Mouse (Mus musculus) CD8-positive naive resting alpha-beta T cell, adult 2 months (primary cell): ENCODE results near the gene Mdm2.
"Not testable (repeated sequence)": the region's sequence is repeated elsewhere in the genome, so short reads cannot be mapped to it uniquely, and the experiment has no call there.

Experiments used
- DNase-seq, 2 experiments: peaks; one replicate each; pipeline ENCODE4 v3.0.0; 2022; ENCODE audit warnings: low read depth in 2 of 2, low spot score in 2 of 2

Gene Mdm2

GRCm38 (mm10) chr10:117710604-117711141 is at the start of gene Mdm2:
Mdm2 (minus strand) TSS chr10:117710758.
- DNase-seq: peak; percentile 95 to 96

GRCm38 (mm10) chr10:117759844-117760630 is 49.5 kb upstream of the Mdm2 start:
- DNase-seq: no peak

GRCm38 (mm10) chr10:117758749-117759727 is 48.5 kb upstream of the Mdm2 start:
- DNase-seq: no peak

- not testable (repeated sequence) for DNase-seq
These were observed 47.8 kb upstream of the Mdm2 start for GRCm38 (mm10) chr10:117758344-117758743.

GRCm38 (mm10) chr10:117757796-117758342 is 47.3 kb upstream of the Mdm2 start:
- DNase-seq: no peak

- DNase-seq: no peak
These were observed 46.7 kb upstream of the Mdm2 start for GRCm38 (mm10) chr10:117757259-117757658.

- no peak for DNase-seq
These were observed 46.2 kb upstream of the Mdm2 start for GRCm38 (mm10) chr10:117756784-117757183.

GRCm38 (mm10) chr10:117755799-117756467 is 45.4 kb upstream of the Mdm2 start:
- no peak for DNase-seq

- DNase-seq: peak in 1 of 2 experiments; percentile 9
These were observed 44.7 kb upstream of the Mdm2 start for GRCm38 (mm10) chr10:117755086-117755798.

GRCm38 (mm10) chr10:117754609-117754940 is 44.0 kb upstream of the Mdm2 start:
- DNase-seq: no peak

- DNase-seq: no peak
These were observed 43.4 kb upstream of the Mdm2 start for GRCm38 (mm10) chr10:117753711-117754608.

- DNase-seq: no peak
These were observed 42.5 kb upstream of the Mdm2 start for GRCm38 (mm10) chr10:117752851-117753647.

GRCm38 (mm10) chr10:117752304-117752821 is 41.8 kb upstream of the Mdm2 start:
- DNase-seq: no peak

- DNase-seq: no peak
These were observed 41.2 kb upstream of the Mdm2 start for GRCm38 (mm10) chr10:117751744-117752143.

- DNase-seq: no peak
These were observed 40.7 kb upstream of the Mdm2 start for GRCm38 (mm10) chr10:117751282-117751610.

GRCm38 (mm10) chr10:117750529-117751281 is 40.1 kb upstream of the Mdm2 start:
- DNase-seq: no peak

GRCm38 (mm10) chr10:117749787-117750343 is 39.3 kb upstream of the Mdm2 start:
- no peak for DNase-seq
